Mouse (Mus musculus): Measurements from ENCODE around the gene Fam192a. TPM values are rescaled to one million over a fixed set of nuclear protein-coding genes. Genes with fewer than 3 reads are reported as not detected.

Fam192a gene
- polyA plus RNA-seq, 1 experiment from 2014 or later, result 91.9 TPM

- ATAC-seq (ENCODE audit: low FRiP score, low TSS enrichment) (no peak), DNase-seq (peak; percentile 49)
- H3K36me3 ChIP-seq (ENCODE audit: control insufficient read depth, insufficient read depth, low read length), result no peaks in the 10 kb centered on the region
- H3K4me1 ChIP-seq (ENCODE audit: control insufficient read depth, insufficient read depth, low read length), result peaks cover 13% of the 10 kb centered on the region; the same call in 1 of the 2 replicates
- no peaks in the 10 kb centered on the region for H3K9me3 ChIP-seq (ENCODE audit: control insufficient read depth, low read length)
- WGBS, result 0% methylated on average over 8 of the region's 8 CpGs
- no peak overlapping the region for H3K27ac ChIP-seq (replicated peaks; ENCODE audit: low read depth, low read length)
- peak overlapping the region; percentile 16; the same call in 1 of the 2 replicates for H3K9ac ChIP-seq (replicated peaks; ENCODE audit: low read length)
- H3K4me3 ChIP-seq (replicated peaks; ENCODE audit: low read depth, low read length), result peak overlapping the region; percentile 54
- peaks cover 25% of the 10 kb centered on the region for H3K27me3 ChIP-seq (ENCODE audit: control insufficient read depth, insufficient read depth, low read length)
- H3K4me2 ChIP-seq (ENCODE audit: low read length), result peak overlapping the region; percentile 90
Measured at GRCm38 (mm10) chr8:94532000-94532399, 69.8 kb downstream of the Fam192a start.

- DNase-seq (no peak), ATAC-seq (ENCODE audit: low FRiP score, low TSS enrichment) (no peak)
- Histone ChIP-seq H3K27ac (replicated peaks; ENCODE audit: low read depth, low read length) (no peak overlapping the region), H3K4me2 (ENCODE audit: low read length) (no peak overlapping the region), H3K4me3 (replicated peaks; ENCODE audit: low read depth, low read length) (no peak overlapping the region), H3K9me3 (ENCODE audit: control insufficient read depth, low read length) (no peaks in the 10 kb centered on the region), H3K36me3 (ENCODE audit: control insufficient read depth, insufficient read depth, low read length) (no peaks in the 10 kb centered on the region), H3K27me3 (ENCODE audit: control insufficient read depth, insufficient read depth, low read length) (peaks cover 27% of the 10 kb centered on the region), H3K9ac (replicated peaks; ENCODE audit: low read length) (no peak overlapping the region), H3K4me1 (ENCODE audit: control insufficient read depth, insufficient read depth, low read length) (peaks cover 13% of the 10 kb centered on the region; the same call in 1 of the 2 replicates)
- 94% methylated on average over 4 of the region's 4 CpGs for WGBS
Measured at GRCm38 (mm10) chr8:94530643-94531042, 71.2 kb downstream of the Fam192a start.

- no peaks in the 10 kb centered on the region for H3K36me3 ChIP-seq (ENCODE audit: control insufficient read depth, insufficient read depth, low read length)
- peaks cover 27% of the 10 kb centered on the region for H3K27me3 ChIP-seq (ENCODE audit: control insufficient read depth, insufficient read depth, low read length)
- H3K4me2 ChIP-seq (ENCODE audit: low read length), result no peak overlapping the region
- ATAC-seq (ENCODE audit: low FRiP score, low TSS enrichment) (no peak), DNase-seq (no peak)
- H3K9ac ChIP-seq (replicated peaks; ENCODE audit: low read length), result no peak overlapping the region
- 69% methylated on average over 4 of the region's 4 CpGs for WGBS
- H3K4me3 ChIP-seq (replicated peaks; ENCODE audit: low read depth, low read length), result no peak overlapping the region
- peaks cover 13% of the 10 kb centered on the region; the same call in 1 of the 2 replicates for H3K4me1 ChIP-seq (ENCODE audit: control insufficient read depth, insufficient read depth, low read length)
- no peaks in the 10 kb centered on the region for H3K9me3 ChIP-seq (ENCODE audit: control insufficient read depth, low read length)
- no peak overlapping the region for H3K27ac ChIP-seq (replicated peaks; ENCODE audit: low read depth, low read length)
Measured at GRCm38 (mm10) chr8:94529875-94530274, 71.9 kb downstream of the Fam192a start.

GRCm38 (mm10) chr8:94528245-94528644, 73.6 kb downstream of the Fam192a start:
- no peak overlapping the region for H3K4me2 ChIP-seq (ENCODE audit: low read length)
- ATAC-seq (ENCODE audit: low FRiP score, low TSS enrichment) (0 out of 2 replicates have a peak, but pooled peaks have one; percentile 13), DNase-seq (peak; percentile 78)
- no peak overlapping the region for H3K27ac ChIP-seq (replicated peaks; ENCODE audit: low read depth, low read length)
- WGBS, result 30% methylated on average over 4 of the region's 4 CpGs
- peaks cover 16% of the 10 kb centered on the region for H3K27me3 ChIP-seq (ENCODE audit: control insufficient read depth, insufficient read depth, low read length)
- no peaks in the 10 kb centered on the region for H3K36me3 ChIP-seq (ENCODE audit: control insufficient read depth, insufficient read depth, low read length)
- H3K4me1 ChIP-seq (ENCODE audit: control insufficient read depth, insufficient read depth, low read length), result peaks cover 9% of the 10 kb centered on the region; the same call in 1 of the 2 replicates
- no peaks in the 10 kb centered on the region for H3K9me3 ChIP-seq (ENCODE audit: control insufficient read depth, low read length)
- H3K4me3 ChIP-seq (replicated peaks; ENCODE audit: low read depth, low read length), result no peak overlapping the region
- no peak overlapping the region for H3K9ac ChIP-seq (replicated peaks; ENCODE audit: low read length)

GRCm38 (mm10) chr8:94527178-94527577, 74.6 kb downstream of the Fam192a start:
- no peaks in the 10 kb centered on the region for H3K9me3 ChIP-seq (ENCODE audit: control insufficient read depth, low read length)
- no peak overlapping the region for H3K27ac ChIP-seq (replicated peaks; ENCODE audit: low read depth, low read length)
- H3K4me1 ChIP-seq (ENCODE audit: control insufficient read depth, insufficient read depth, low read length), result 0 out of 2 replicates have a peak, but pooled peaks cover 4% of the 10 kb centered on the region
- no peak overlapping the region for H3K9ac ChIP-seq (replicated peaks; ENCODE audit: low read length)
- ATAC-seq (ENCODE audit: low FRiP score, low TSS enrichment) (no peak), DNase-seq (no peak)
- WGBS, result 85% methylated on average over 7 of the region's 7 CpGs
- no peak overlapping the region for H3K4me3 ChIP-seq (replicated peaks; ENCODE audit: low read depth, low read length)
- no peaks in the 10 kb centered on the region for H3K36me3 ChIP-seq (ENCODE audit: control insufficient read depth, insufficient read depth, low read length)
- H3K4me2 ChIP-seq (ENCODE audit: low read length), result no peak overlapping the region
- 0 out of 2 replicates have a peak, but pooled peaks cover 12% of the 10 kb centered on the region for H3K27me3 ChIP-seq (ENCODE audit: control insufficient read depth, insufficient read depth, low read length)

- no peak overlapping the region for H3K9ac ChIP-seq (replicated peaks; ENCODE audit: low read length)
- H3K4me3 ChIP-seq (replicated peaks; ENCODE audit: low read depth, low read length), result no peak overlapping the region
- H3K27ac ChIP-seq (replicated peaks; ENCODE audit: low read depth, low read length), result no peak overlapping the region
- ATAC-seq (ENCODE audit: low FRiP score, low TSS enrichment) (no peak), DNase-seq (no peak)
- H3K4me2 ChIP-seq (ENCODE audit: low read length), result no peak overlapping the region
- H3K9me3 ChIP-seq (ENCODE audit: control insufficient read depth, low read length), result no peaks in the 10 kb centered on the region
- no peaks in the 10 kb centered on the region for H3K4me1 ChIP-seq (ENCODE audit: control insufficient read depth, insufficient read depth, low read length)
- WGBS, result 91% methylated on average over 9 of the region's 9 CpGs
- no peaks in the 10 kb centered on the region for H3K36me3 ChIP-seq (ENCODE audit: control insufficient read depth, insufficient read depth, low read length)
- 0 out of 2 replicates have a peak, but pooled peaks cover 3% of the 10 kb centered on the region for H3K27me3 ChIP-seq (ENCODE audit: control insufficient read depth, insufficient read depth, low read length)
Measured at GRCm38 (mm10) chr8:94524554-94524953, 77.2 kb downstream of the Fam192a start.

Other genes with a start within 250 kb of the Fam192a start
- 60.9 and 72.2 TPM in 2 replicates for gene Herpud1, start 215.6 kb downstream of the Fam192a start, polyA plus RNA-seq (2014; fragmentation: Nextera tagmentation; extraction: Ambion mirVana)
- 0.32 and 1.2 TPM in 2 replicates for gene Nlrc5, start 167.6 kb downstream of the Fam192a start, polyA plus RNA-seq (2014; fragmentation: Nextera tagmentation; extraction: Ambion mirVana)
- gene Cpne2, start 69.0 kb downstream of the Fam192a start, polyA plus RNA-seq (2014; fragmentation: Nextera tagmentation; extraction: Ambion mirVana), result 11.5 and 14.1 TPM in 2 replicates
- gene Rspry1, start 60 bp downstream of the Fam192a start, polyA plus RNA-seq (2014; fragmentation: Nextera tagmentation; extraction: Ambion mirVana), result 46.1 and 54.4 TPM in 2 replicates
- gene Arl2bp, start 64.6 kb upstream of the Fam192a start, polyA plus RNA-seq (2014; fragmentation: Nextera tagmentation; extraction: Ambion mirVana), result 83.0 and 99.4 TPM in 2 replicates
- gene Pllp, start 94.3 kb upstream of the Fam192a start, polyA plus RNA-seq (2014; fragmentation: Nextera tagmentation; extraction: Ambion mirVana), result 0.82 and 1.3 TPM in 2 replicates
- gene Ccl22, start 143.6 kb upstream of the Fam192a start, polyA plus RNA-seq (2014; fragmentation: Nextera tagmentation; extraction: Ambion mirVana), result 0.67 TPM in 1 of 2 replicates, not detected in the other
- 19.1 and 21.8 TPM in 2 replicates for gene Cx3cl1, start 170.0 kb upstream of the Fam192a start, polyA plus RNA-seq (2014; fragmentation: Nextera tagmentation; extraction: Ambion mirVana)
- 0.81 TPM in 1 of 2 replicates, not detected in the other for gene Ccl17, start 208.5 kb upstream of the Fam192a start, polyA plus RNA-seq (2014; fragmentation: Nextera tagmentation; extraction: Ambion mirVana)
- gene Coq9, start 236.3 kb upstream of the Fam192a start, polyA plus RNA-seq (2014; fragmentation: Nextera tagmentation; extraction: Ambion mirVana), result 54.9 and 56.0 TPM in 2 replicates
- gene Ciapin1, start 236.4 kb upstream of the Fam192a start, polyA plus RNA-seq (2014; fragmentation: Nextera tagmentation; extraction: Ambion mirVana), result 166 and 200 TPM in 2 replicates

Data from midbrain, embryonic 14.5 days (tissue).